Mouse (Mus musculus): ENCODE results near the gene Relt.
A peak's percentile ranks its signal among the peaks of the same experiment; 100 is the strongest.

The Relt gene

DNA sequence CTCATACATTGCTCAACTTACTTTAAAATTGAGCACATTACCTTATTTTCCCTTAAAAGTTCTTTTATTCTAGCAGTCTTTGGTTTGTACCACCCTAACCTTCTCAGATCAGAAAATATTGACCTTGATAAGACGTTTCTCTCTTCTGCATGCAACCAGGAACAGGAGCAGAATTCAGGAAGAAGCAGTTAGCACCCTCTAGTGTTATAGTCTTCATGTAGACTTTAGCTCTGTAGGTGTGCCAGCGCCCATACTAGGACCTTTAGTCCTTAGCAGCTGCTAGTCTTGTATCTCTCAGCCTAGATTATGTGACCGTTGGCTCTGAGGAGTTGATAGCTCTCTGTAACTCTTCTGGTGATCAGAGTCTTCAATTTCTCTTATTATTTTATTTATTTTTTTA is 64.4 kb downstream of the Relt start:
- DNase-seq (ENCODE audit: low spot score in 2 of 2), result peak in 1 of 2 experiments; percentile 18

Data from heart, adult 9 months (tissue).